Mouse (Mus musculus): ENCODE data around the gene Calb2.

Gene Calb2

GRCm38 (mm10) chr8:110119715-110120114, 48.3 kb downstream of the Calb2 start:
- DNase-seq (ENCODE audit: low spot score) = peak; percentile 57

- no peak for DNase-seq (ENCODE audit: low spot score)
Observed at GRCm38 (mm10) chr8:110102653-110103052, 65.4 kb downstream of the Calb2 start, which contains the start of gene Gm17720. Gene Gm17720 (minus strand): TSS chr8:110102753.

- DNase-seq (ENCODE audit: low spot score) = no peak
Observed at GRCm38 (mm10) chr8:110101676-110102075, 66.3 kb downstream of the Calb2 start.

- no peak for DNase-seq (ENCODE audit: low spot score)
Observed at GRCm38 (mm10) chr8:110100907-110101306, 67.1 kb downstream of the Calb2 start, which contains the start of gene Gm21964. Gene Gm21964 (plus strand): TSS chr8:110101207.

- DNase-seq (ENCODE audit: low spot score) = no peak
Observed at GRCm38 (mm10) chr8:110091869-110092268, 76.1 kb downstream of the Calb2 start.

Data from embryo, embryonic 10 days (tissue).